Mouse (Mus musculus) kidney, embryonic 15.5 days (tissue): ENCODE results near the gene Unc79. TPM values are rescaled to one million over a fixed set of nuclear protein-coding genes. Genes with fewer than 3 reads are reported as not detected.
A peak's percentile ranks its signal among the peaks of the same experiment; 100 is the strongest.

ENCODE experiments used
- ATAC-seq: fragments of 200-750 bp; cut with Nextera tagmentation; replicated peaks from 2 replicates; pipeline ENCODE4 v1.8.0; 2017; ENCODE audit warnings: moderate TSS enrichment; ENCODE audit not compliant: low FRiP score
- H3K27ac ChIP-seq: fragments of 300-500 bp; sonication (generic); 2 replicates; pipeline ENCODE4 v1.5.1; 2015; ENCODE audit warnings: mild to moderate bottlenecking, inconsistent platforms
- H3K27me3 ChIP-seq: fragments of 300-500 bp; sonication (generic); 2 replicates; pipeline ENCODE4 v1.6.1; 2015; ENCODE audit warnings: inconsistent platforms
- H3K36me3 ChIP-seq: fragments of 300-500 bp; sonication (generic); 2 replicates; pipeline ENCODE4 v1.6.1; 2015; ENCODE audit warnings: inconsistent platforms
- H3K4me1 ChIP-seq: fragments of 300-500 bp; sonication (generic); 2 replicates; pipeline ENCODE4 v1.6.1; 2015; ENCODE audit warnings: inconsistent platforms
- H3K4me2 ChIP-seq: fragments of 300-500 bp; sonication (generic); 2 replicates; pipeline ENCODE4 v1.6.1; 2015; ENCODE audit warnings: moderate library complexity, mild to moderate bottlenecking, inconsistent platforms
- H3K4me3 ChIP-seq: fragments of 300-500 bp; sonication (generic); replicated peaks from 2 replicates; pipeline ENCODE4 v1.5.1; 2015; ENCODE audit warnings: mild to moderate bottlenecking, inconsistent platforms
- H3K9ac ChIP-seq: fragments of 300-500 bp; sonication (generic); 2 replicates; pipeline ENCODE4 v1.6.1; 2015; ENCODE audit warnings: mild to moderate bottlenecking, inconsistent platforms
- H3K9me3 ChIP-seq: fragments of 300-500 bp; sonication (generic); replicated peaks from 2 replicates; pipeline ENCODE4 v1.6.1; 2016; ENCODE audit warnings: inconsistent platforms
- WGBS: fragments of 180-500 bp; shearing (Covaris S2); methylation state at CpG from one replicate; pipeline ENCODE4 v1.1.7; 2015; ENCODE audit warnings: mixed read lengths; 5-methylcytosine and 5-hydroxymethylcytosine counted together
- polyA plus RNA-seq: library from polyadenylated mRNA; unstranded; fragments of >200 nt; fragmentation: Nextera tagmentation; extraction: Ambion mirVana; gene quantifications from 2 replicates; pipeline ENCODE4 v1.2.1, GENCODE M21; 2015

The Unc79 gene
- polyA plus RNA-seq, 1 experiment from 2014 or later: 0.25 TPM

- H3K9me3 ChIP-seq: peaks cover 5% of the 10 kb centered on the region; the same call in 1 of the 2 replicates
- H3K27ac ChIP-seq: no peak overlapping the region
- WGBS: 57% methylated on average over 9 of the region's 9 CpGs
- H3K9ac ChIP-seq: no peak overlapping the region
- H3K4me2 ChIP-seq: no peak overlapping the region
- peaks cover 5% of the 10 kb centered on the region; the same call in 1 of the 2 replicates for H3K27me3 ChIP-seq
- 0 out of 2 replicates have a peak, but pooled peaks have one; percentile 25 for ATAC-seq
- H3K4me1 ChIP-seq: no peaks in the 10 kb centered on the region
- H3K36me3 ChIP-seq: no peaks in the 10 kb centered on the region
- H3K4me3 ChIP-seq: no peak overlapping the region
These were observed 193.9 kb downstream of the Unc79 start for GRCm38 (mm10) chr12:103142550-103143010.

- Histone ChIP-seq H3K9ac (no peak overlapping the region), H3K9me3 (peaks cover 5% of the 10 kb centered on the region; the same call in 1 of the 2 replicates), H3K4me1 (no peaks in the 10 kb centered on the region), H3K27ac (no peak overlapping the region), H3K27me3 (peaks cover 5% of the 10 kb centered on the region; the same call in 1 of the 2 replicates), H3K36me3 (no peaks in the 10 kb centered on the region), H3K4me3 (no peak overlapping the region), H3K4me2 (no peak overlapping the region)
- WGBS: 31% methylated on average over 9 of the region's 9 CpGs
- ATAC-seq: 0 out of 2 replicates have a peak, but pooled peaks have one; percentile 33
These were observed 195.3 kb downstream of the Unc79 start for GRCm38 (mm10) chr12:103143798-103144565.

- no peaks in the 10 kb centered on the region for H3K4me1 ChIP-seq
- H3K4me3 ChIP-seq: no peak overlapping the region
- H3K27ac ChIP-seq: no peak overlapping the region
- H3K9ac ChIP-seq: no peak overlapping the region
- WGBS: 77% methylated on average over 2 of the region's 2 CpGs
- H3K4me2 ChIP-seq: no peak overlapping the region
- peaks cover 5% of the 10 kb centered on the region; the same call in 1 of the 2 replicates for H3K9me3 ChIP-seq
- no peaks in the 10 kb centered on the region for H3K36me3 ChIP-seq
- no peak for ATAC-seq
- H3K27me3 ChIP-seq: no peaks in the 10 kb centered on the region
These were observed 201.6 kb downstream of the Unc79 start for GRCm38 (mm10) chr12:103150247-103150646.

- Histone ChIP-seq H3K9ac (no peak overlapping the region), H3K4me2 (no peak overlapping the region), H3K9me3 (no peaks in the 10 kb centered on the region), H3K27me3 (0 out of 2 replicates have a peak, but pooled peaks cover 2% of the 10 kb centered on the region), H3K36me3 (no peaks in the 10 kb centered on the region), H3K4me3 (no peak overlapping the region), H3K4me1 (no peaks in the 10 kb centered on the region), H3K27ac (no peak overlapping the region)
- 79% methylated on average over 2 of the region's 2 CpGs for WGBS
- ATAC-seq: no peak
These were observed 206.3 kb downstream of the Unc79 start for GRCm38 (mm10) chr12:103154927-103155326.

- 68% methylated on average over 3 of the region's 3 CpGs for WGBS
- H3K4me3 ChIP-seq: no peak overlapping the region
- H3K27ac ChIP-seq: no peak overlapping the region
- ATAC-seq: no peak
- no peak overlapping the region for H3K9ac ChIP-seq
- 0 out of 2 replicates have a peak, but pooled peaks cover 2% of the 10 kb centered on the region for H3K27me3 ChIP-seq
- no peaks in the 10 kb centered on the region for H3K9me3 ChIP-seq
- H3K4me1 ChIP-seq: no peaks in the 10 kb centered on the region
- H3K4me2 ChIP-seq: no peak overlapping the region
- no peaks in the 10 kb centered on the region for H3K36me3 ChIP-seq
These were observed 206.7 kb downstream of the Unc79 start for GRCm38 (mm10) chr12:103155406-103155805.

- 0 out of 2 replicates have a peak, but pooled peaks have one; percentile 18 for ATAC-seq
- 44% methylated on average over 18 of the region's 18 CpGs for WGBS
- Histone ChIP-seq H3K4me2 (no peak overlapping the region), H3K27ac (no peak overlapping the region; the same call in 1 of the 2 replicates), H3K4me3 (no peak overlapping the region), H3K36me3 (no peaks in the 10 kb centered on the region), H3K9ac (no peak overlapping the region), H3K27me3 (0 out of 2 replicates have a peak, but pooled peaks cover 2% of the 10 kb centered on the region), H3K4me1 (no peaks in the 10 kb centered on the region), H3K9me3 (no peaks in the 10 kb centered on the region)
These were observed 208.7 kb downstream of the Unc79 start for GRCm38 (mm10) chr12:103157129-103157910.

- Histone ChIP-seq H3K27ac (no peak overlapping the region), H3K27me3 (peaks cover 8% of the 10 kb centered on the region; the same call in 1 of the 2 replicates), H3K4me3 (no peak overlapping the region), H3K4me2 (no peak overlapping the region), H3K9me3 (no peaks in the 10 kb centered on the region), H3K9ac (no peak overlapping the region), H3K4me1 (no peaks in the 10 kb centered on the region), H3K36me3 (no peaks in the 10 kb centered on the region)
- no peak for ATAC-seq
- 65% methylated on average over 8 of the region's 8 CpGs for WGBS
These were observed 210.4 kb downstream of the Unc79 start for GRCm38 (mm10) chr12:103159016-103159415.

GRCm38 (mm10) chr12:103160721-103161120 is 212.1 kb downstream of the Unc79 start:
- H3K4me2 ChIP-seq: no peak overlapping the region
- peaks cover 13% of the 10 kb centered on the region; the same call in 1 of the 2 replicates for H3K27me3 ChIP-seq
- H3K27ac ChIP-seq: no peak overlapping the region
- 78% methylated on average over 4 of the region's 4 CpGs for WGBS
- ATAC-seq: no peak
- H3K9me3 ChIP-seq: no peaks in the 10 kb centered on the region
- H3K9ac ChIP-seq: no peak overlapping the region
- H3K36me3 ChIP-seq: no peaks in the 10 kb centered on the region
- H3K4me1 ChIP-seq: 0 out of 2 replicates have a peak, but pooled peaks cover 3% of the 10 kb centered on the region
- no peak overlapping the region for H3K4me3 ChIP-seq

- H3K27me3 ChIP-seq: peaks cover 11% of the 10 kb centered on the region; the same call in 1 of the 2 replicates
- WGBS: 78% methylated on average over 10 of the region's 10 CpGs
- H3K9me3 ChIP-seq: no peaks in the 10 kb centered on the region
- peaks cover 6% of the 10 kb centered on the region for H3K4me1 ChIP-seq
- H3K27ac ChIP-seq: no peak overlapping the region
- H3K9ac ChIP-seq: no peak overlapping the region
- H3K36me3 ChIP-seq: no peaks in the 10 kb centered on the region
- no peak overlapping the region for H3K4me3 ChIP-seq
- no peak for ATAC-seq
- H3K4me2 ChIP-seq: no peak overlapping the region
These were observed 214.9 kb downstream of the Unc79 start for GRCm38 (mm10) chr12:103163596-103163995.

- no peak overlapping the region for H3K4me3 ChIP-seq
- H3K9me3 ChIP-seq: no peaks in the 10 kb centered on the region
- peaks cover 13% of the 10 kb centered on the region for H3K4me1 ChIP-seq
- H3K36me3 ChIP-seq: no peaks in the 10 kb centered on the region
- H3K27ac ChIP-seq: no peak overlapping the region
- ATAC-seq: no peak
- H3K27me3 ChIP-seq: peaks cover 11% of the 10 kb centered on the region; the same call in 1 of the 2 replicates
- no peak overlapping the region for H3K9ac ChIP-seq
- H3K4me2 ChIP-seq: no peak overlapping the region
- WGBS: 51% methylated on average over 14 of the region's 14 CpGs
These were observed 215.7 kb downstream of the Unc79 start for GRCm38 (mm10) chr12:103164101-103165030.

- no peak overlapping the region for H3K27ac ChIP-seq
- WGBS: 22% methylated on average over 12 of the region's 12 CpGs
- no peak overlapping the region for H3K4me2 ChIP-seq
These were observed 220.2 kb downstream of the Unc79 start for GRCm38 (mm10) chr12:103168892-103169291.

More at GRCm38 (mm10) chr12:103168892-103169291, 220.2 kb downstream of the Unc79 start:
- Histone ChIP-seq H3K27me3 (0 out of 2 replicates have a peak, but pooled peaks cover 9% of the 10 kb centered on the region), H3K36me3 (no peaks in the 10 kb centered on the region), H3K4me1 (peaks cover 27% of the 10 kb centered on the region), H3K4me3 (no peak overlapping the region), H3K9me3 (no peaks in the 10 kb centered on the region), H3K9ac (no peak overlapping the region)
- peak; percentile 67; the same call in 1 of the 2 replicates for ATAC-seq
